Mouse (Mus musculus) lung, postnatal 4 days (tissue): ENCODE results near the gene Sec61a1.
A peak's percentile ranks its signal among the peaks of the same experiment; 100 is the strongest.

Experiments used
- DNase-seq, 2 experiments: peaks; one replicate each; pipeline ENCODE4 v3.0.0; 2021

The Sec61a1 gene

GRCm38 (mm10) chr6:88515971-88516370 is 2.7 kb downstream of the Sec61a1 start:
- DNase-seq: no peak

GRCm38 (mm10) chr6:88514546-88514945 is 4.2 kb downstream of the Sec61a1 start:
- DNase-seq: no peak

GRCm38 (mm10) chr6:88513984-88514383 is 4.7 kb downstream of the Sec61a1 start:
- no peak for DNase-seq

GRCm38 (mm10) chr6:88503044-88503443 is 15.7 kb downstream of the Sec61a1 start:
- no peak for DNase-seq

- no peak for DNase-seq
Observed at GRCm38 (mm10) chr6:88502030-88502970, 16.4 kb downstream of the Sec61a1 start.

- DNase-seq: no peak
Observed at GRCm38 (mm10) chr6:88500405-88500767, 18.3 kb downstream of the Sec61a1 start.

GRCm38 (mm10) chr6:88499481-88500404 is 19.0 kb downstream of the Sec61a1 start:
- peak; percentile 70 to 74 for DNase-seq

- DNase-seq: no peak
Observed at GRCm38 (mm10) chr6:88493712-88494111, 25.0 kb downstream of the Sec61a1 start.

- DNase-seq: no peak
Observed at GRCm38 (mm10) chr6:88490629-88491354, 27.9 kb downstream of the Sec61a1 start.

- DNase-seq: no peak
Observed at GRCm38 (mm10) chr6:88489834-88490233, 28.9 kb downstream of the Sec61a1 start.

GRCm38 (mm10) chr6:88489026-88489425 is 29.7 kb downstream of the Sec61a1 start:
- no peak for DNase-seq

GRCm38 (mm10) chr6:88486893-88487292 is 31.8 kb downstream of the Sec61a1 start:
- peak; percentile 68 to 69 for DNase-seq

- DNase-seq: peak; percentile 55 to 59
Observed at GRCm38 (mm10) chr6:88485378-88485777, 33.3 kb downstream of the Sec61a1 start.

- DNase-seq: no peak
Observed at GRCm38 (mm10) chr6:88483913-88484312, 34.8 kb downstream of the Sec61a1 start.

- DNase-seq: peak; percentile 55 to 66
Observed at GRCm38 (mm10) chr6:88483111-88483510, 35.6 kb downstream of the Sec61a1 start.

- DNase-seq: no peak
Observed at GRCm38 (mm10) chr6:88480421-88480820, 38.3 kb downstream of the Sec61a1 start.

- no peak for DNase-seq
Observed at GRCm38 (mm10) chr6:88469878-88470277, 48.8 kb downstream of the Sec61a1 start.

- DNase-seq: peak; percentile 94 to 95
Observed at GRCm38 (mm10) chr6:88465181-88465920, 53.4 kb downstream of the Sec61a1 start, which contains the start of gene Ruvbl1. Gene Ruvbl1, plus strand, starts transcription at chr6:88465409.

- DNase-seq: no peak
Observed at GRCm38 (mm10) chr6:88454545-88454944, 64.2 kb downstream of the Sec61a1 start.
